Mouse (Mus musculus) frontal cortex, postnatal 25 days (tissue): ENCODE results near the gene Ypel3.

ENCODE experiments used
- DNase-seq, 2 experiments: peaks; one replicate each; pipeline ENCODE4 v3.0.0; 2022; ENCODE audit warnings: low spot score in 2 of 2

The Ypel3 gene

DNA sequence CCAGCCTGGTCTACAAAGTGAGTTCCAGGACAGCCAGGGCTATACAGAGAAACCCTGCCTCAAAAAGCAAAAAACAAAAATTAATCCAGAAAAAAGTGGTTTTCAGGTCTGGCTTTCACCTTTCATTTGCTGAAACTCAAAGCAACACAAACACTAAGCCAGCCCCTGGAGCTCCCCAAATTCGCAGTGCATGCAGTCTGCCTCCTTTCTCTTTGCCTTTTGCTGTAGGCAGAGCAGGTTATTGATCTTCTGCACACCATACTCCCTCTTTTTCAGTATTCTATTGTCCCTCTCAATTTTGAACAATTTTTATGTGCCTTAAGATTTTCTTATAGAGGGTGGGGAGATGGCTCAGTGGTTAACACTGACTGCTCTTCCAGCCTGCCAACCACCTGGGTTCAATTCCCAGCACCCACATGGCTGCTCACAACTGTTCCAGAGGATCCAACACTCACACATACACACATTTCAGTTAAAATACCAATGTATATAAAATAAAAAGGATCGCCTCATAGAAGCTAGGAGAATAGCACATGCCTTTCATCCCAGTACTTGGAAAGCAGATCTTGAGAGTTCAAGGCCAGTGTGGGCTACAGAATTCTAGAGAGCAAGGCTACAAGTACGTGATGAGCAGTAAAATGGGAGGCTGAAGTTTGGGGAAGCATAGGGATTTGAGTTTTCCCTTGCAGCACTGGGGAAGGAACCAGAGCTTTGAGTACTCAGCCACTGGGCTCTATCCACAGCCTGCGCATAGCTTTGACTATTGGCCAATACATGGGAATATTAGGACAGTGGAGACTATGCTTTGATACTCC, 16.9 kb downstream of the Ypel3 start:
- DNase-seq = no peak

DNA sequence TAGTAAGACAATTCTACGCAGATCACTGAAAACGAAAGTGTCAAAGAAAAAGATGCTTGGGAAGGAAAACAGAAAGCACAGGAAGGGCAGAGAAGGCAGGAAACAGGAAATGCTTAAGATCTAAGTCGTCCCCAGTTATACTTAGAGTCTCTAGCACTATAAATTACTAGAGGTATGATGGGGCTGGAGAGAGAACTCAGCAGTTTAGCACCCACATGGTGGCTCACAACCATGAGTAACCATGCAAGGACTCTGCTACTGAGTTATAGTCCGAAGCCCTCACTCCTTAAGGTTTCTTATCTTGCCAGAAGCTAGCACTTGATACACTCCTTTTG, 17.5 kb downstream of the Ypel3 start:
- no peak for DNase-seq

DNA sequence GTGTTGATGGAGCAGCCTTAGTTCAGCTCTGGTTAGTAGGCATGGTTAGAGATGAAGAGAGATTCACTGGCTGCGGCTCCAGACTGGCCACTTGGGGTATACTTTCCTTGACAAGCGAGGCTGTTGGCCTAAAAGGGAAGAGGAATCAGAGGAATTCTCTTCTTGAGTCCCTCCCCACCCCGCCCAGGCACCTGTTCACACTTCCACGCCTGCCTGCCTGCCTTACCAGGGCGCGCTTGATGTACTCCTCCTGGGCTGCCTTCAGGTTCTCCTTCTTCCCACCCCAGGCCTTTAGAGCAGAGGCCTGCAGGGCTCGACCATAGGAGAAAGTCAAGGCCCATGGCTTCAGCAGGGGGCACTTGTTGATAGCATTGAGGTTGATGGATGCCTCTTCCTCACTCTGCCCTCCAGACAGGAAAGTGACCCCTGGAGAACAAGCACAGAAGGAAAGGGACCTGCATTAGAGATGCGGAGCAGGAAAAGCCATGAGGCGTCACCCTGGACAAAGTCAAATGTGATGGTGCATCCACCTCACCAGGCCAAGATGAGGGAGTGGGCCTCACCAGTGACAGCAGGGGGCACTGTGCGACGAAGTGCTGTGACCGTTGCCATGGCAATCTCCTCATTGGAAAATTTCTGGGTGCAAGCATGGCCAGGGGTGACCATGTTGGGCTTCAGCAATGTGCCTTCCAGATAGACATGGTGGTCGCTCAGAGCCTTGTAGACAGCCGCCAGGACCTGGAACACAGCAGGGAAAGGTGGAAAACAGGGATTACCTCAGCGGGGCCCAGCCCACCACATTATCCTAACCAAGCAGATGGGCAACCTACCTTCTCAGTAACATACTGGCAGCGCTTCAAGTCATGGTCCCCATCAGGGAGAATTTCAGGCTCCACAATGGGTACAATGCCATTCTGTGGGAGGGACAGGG, 18.9 kb downstream of the Ypel3 start:
- no peak for DNase-seq

DNA sequence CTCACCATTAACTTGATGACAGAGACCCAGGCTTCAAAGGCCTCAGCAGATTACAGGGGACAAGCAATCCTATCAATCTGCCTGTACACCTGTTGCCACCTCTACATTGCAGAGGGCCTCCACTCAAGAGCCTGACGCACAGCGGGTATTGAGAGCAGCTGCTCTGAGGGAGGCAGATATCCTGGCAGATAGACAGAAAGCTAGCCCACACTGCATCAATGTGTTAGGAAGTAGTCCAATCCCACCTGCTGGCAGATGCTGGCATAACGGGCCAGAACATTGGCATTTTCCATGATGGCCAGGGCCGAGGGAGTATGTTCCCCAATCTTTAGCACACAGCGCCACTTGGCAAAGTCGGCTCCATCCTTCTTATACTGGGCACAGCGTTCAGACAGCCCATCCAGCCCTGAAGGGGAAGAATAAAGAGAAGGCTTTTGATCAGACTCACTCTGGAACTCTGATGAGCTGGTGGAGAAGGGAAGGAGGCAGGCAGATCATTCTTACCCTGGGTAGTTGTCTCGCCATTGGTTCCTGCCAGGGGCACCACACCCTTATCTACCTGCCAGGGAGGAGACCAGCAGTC, 19.7 kb downstream of the Ypel3 start:
- DNase-seq = no peak

DNA sequence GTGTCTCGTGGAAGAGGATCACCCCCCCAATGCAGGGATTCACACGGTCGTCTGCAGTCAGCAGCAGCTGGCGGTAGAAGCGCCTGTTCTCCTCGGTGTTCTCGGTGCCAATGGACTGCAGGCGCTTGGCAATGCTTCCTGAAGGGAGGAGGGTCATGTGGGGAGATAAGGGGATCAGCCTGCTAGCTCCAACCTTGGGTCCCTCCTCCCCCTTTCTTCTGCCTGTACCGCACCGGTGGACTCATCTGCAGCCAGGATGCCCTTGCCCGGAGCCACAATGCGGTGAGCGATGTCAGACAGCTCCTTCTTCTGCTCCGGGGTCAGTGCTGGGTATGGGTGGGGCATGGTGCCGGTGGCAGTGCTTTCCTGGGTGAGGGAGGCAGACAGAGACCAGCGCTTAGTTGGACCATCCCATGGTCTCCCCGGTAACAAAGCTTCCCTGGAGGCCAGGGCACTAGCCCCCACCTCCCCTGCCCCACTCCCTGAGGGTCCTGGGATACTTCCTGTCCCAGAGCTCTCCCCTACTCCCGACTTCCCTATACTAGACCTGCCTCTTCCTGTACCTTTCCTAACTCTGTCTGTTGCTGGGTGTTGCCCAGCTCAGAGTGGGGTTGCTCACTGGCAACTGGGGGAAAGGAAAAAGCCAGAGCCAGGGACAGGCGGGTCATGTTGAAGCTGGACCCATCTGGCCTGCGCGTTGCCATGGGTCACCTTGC, 20.8 kb downstream of the Ypel3 start, which contains the start of gene Fam57b:
Gene Fam57b, plus strand, starts transcription at position 258 of the 716 bp plus-strand sequence.
- no peak for DNase-seq

DNA sequence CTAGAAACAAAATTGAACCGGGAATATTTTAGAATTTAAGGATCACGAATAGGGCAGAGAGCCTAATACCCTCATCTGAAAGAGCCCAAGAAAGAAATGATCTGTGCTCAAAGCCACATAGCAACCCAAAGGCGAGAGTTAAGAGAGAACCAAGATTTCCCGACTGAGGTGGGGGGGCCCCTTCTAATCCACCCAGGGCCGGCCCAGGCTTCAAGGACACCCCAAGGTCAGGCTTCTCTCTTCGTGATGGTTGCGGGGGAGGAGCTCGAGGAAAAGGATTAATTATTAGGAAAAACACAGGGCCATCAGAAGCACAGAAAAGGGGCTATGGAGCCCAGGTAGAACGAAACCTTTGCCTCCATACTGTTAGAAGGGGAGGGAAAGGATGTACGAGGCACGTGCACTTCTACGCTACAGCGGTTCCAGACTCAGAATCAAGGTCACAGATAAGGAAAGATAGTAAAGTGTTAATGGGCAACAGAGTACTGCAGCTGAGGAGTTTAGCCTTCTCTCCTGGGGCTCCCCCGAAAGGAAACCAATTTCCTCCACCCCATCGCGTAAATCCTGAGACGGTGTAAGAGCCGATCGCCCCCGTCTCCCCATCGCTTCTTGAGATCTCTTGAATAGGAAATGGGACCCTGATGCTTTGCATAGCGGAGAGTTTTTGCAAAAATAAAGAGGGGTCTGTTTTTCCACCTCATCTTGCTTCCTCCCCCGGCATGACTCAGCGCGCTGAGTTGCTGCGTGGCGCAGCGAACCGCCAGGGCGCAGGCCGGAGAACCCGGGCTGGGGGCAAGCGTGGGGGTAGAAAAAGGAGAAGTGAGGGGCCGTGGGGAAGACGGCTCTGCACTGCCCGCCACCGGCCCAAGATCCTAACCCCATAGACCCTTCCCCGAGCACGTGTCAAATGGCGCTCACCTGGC, 21.6 kb downstream of the Ypel3 start:
- no peak for DNase-seq

DNA sequence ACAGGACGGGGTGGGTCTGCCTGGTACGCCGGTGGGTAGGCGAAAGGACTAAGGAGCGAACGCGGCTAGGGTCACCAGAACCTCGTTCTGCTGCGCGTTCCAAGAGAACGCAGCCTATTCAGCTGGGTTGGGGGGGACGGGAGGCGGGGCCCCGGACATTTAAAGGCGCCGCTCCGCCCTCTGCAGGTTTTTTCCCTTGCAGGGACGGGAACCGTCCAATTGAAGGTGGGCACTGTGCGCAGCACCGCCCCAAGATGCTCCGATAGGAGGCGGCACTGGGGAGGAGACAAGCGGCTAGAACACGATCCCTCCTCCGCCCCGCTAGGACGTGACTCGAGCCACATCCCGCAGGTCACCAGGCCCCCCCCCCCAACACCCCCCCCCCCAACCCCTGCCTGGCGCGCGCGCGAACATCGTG, 22.3 kb downstream of the Ypel3 start:
- peak; percentile 91 to 96 for DNase-seq

DNA sequence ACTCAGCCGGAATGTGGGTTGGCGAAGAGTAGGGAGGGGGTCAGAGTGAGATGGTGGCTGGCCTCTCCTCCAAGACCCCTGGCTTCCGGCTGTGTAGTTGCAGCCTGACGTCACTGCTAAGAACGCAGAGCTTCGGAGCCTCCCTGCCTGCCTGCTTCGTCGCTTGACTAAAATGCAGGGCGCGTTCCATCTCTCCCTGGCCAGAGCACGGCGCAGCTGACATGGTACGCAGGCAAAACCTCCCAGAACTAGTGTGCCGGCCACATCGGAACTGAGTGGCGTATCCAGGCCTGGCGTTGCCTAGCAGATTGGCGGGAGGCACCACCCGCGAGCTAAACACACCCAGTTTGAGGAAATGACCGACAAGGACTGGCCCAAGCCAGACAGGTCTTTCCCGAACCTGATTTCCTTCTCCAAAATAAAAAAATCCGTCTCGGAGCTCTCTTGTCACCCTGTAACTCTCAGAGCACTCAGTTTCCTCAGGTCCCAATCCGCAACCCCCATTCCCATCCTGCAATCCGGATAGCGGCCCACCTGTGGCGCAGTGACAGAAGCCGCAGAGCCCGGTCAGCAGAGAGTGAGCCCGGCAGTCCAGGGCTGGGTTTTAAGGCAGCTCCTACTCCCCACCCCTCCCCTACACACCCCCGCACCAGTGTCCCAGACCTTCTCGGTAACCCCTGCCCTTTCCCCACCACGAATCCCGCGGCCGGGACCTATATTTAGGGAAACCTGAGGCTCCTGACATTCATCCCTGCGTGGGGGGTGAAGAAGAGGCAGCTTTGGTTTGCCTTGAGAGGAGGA, 22.9 kb downstream of the Ypel3 start:
- DNase-seq = peak; percentile 60 to 71

DNA sequence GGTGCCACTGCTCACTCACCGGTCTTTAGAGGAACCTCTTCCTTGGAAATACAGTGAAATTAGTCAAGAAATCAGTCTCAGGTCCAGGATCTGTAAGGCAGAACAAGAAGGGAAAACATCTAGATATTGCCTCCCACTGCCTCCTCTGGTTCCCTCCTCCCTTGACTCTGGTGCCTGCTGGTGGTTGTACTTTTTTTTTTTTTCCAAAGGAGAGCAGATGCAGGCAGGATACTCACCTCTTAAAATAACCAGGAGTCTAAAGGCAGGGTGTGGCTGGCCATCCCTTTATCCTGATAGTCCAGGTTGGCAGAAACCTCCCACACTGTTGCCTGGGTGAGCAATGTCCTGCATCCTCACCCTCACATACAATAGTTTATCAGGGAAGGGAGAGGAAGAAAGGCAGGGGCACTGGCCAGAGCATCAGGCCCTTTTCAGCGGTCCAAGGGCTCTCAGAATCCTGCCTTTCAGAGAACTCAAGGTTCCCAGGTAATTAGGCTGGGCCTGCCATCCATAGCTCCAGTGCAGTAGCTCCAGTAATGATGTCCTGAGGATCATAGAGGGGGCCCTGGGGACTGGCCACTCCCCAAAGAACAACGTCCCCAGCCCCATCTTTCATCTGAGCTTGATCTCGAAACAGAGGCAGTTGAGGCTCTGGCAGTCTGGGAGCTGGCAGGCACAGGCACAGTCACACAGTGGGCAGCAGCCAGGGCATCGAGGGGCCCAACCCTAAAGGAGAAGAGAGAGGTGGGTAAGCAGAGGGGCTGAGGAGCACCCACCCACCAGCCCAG, 23.7 kb downstream of the Ypel3 start:
- DNase-seq = no peak

DNA sequence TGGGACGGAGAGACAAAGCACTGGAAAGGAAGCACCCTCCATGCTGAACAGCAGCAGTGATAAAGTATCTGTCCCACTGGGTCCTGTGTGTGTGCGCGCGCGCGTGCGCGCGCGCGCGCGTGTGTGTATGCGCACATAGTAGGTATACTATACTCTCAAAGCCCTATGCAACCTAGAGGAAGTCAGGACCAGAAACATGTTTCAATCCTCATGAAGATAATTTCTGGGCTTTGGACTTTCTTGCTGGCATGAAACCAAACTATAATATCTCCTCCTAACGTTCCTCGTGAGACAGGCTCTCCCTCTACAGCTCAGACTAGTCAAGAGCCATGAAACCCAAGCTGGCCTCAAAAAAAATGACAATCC, 24.3 kb downstream of the Ypel3 start:
- DNase-seq = no peak

DNA sequence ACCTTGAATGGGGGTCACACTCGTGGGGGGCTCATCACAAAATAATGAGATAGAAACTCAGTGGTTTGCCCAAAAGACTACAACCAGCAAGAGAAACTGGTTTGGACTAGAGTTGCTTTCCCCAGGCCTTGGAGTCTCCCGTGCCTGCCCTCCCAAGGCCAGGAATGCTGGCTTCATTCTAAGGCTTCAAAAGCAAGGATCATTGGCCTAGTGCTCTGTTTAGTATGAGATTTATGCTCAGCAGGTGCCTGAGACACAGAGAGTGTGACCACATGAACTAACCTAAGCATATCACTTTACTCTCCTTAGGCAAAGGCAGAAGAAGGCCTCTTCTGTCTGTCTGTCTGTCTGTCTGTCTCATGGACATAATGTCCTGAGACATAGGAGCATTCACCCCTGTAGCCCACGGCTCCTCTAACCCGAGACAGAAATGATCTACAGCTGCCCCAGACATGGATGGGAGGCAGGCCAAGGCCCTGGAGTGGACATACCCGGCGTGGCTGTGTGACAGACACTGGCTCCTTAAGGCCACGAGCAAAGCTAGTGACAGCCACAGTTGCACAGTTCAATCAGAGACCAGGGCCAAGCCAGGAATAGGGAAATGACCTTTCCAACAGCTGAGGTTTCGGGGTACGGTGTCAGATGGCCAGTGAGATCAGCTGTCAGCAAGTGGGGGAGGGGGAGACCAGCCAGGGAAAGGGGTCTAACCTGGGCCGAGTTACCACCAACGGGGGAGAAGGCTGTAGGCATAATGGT, 25.6 kb downstream of the Ypel3 start:
- DNase-seq = no peak

DNA sequence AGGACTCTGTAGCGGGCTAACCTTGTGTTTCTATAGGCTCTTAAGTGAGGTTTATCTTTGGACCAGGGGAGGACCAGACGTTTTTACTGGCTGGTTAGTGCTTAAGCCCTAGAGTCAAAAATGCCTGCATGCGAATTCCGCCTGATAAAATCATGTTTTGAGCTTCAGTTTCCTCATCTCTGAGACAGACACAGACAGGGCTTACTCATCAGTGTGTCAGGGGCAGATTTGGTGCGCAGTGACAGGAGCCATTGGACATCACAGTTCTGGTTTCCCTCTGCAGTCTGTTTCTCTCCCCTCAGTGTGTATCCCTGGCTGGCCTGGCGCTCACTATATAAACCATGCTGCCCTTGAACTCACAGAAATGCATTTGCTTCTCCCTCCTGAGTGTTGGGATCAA, 26.4 kb downstream of the Ypel3 start:
- DNase-seq = no peak

DNA sequence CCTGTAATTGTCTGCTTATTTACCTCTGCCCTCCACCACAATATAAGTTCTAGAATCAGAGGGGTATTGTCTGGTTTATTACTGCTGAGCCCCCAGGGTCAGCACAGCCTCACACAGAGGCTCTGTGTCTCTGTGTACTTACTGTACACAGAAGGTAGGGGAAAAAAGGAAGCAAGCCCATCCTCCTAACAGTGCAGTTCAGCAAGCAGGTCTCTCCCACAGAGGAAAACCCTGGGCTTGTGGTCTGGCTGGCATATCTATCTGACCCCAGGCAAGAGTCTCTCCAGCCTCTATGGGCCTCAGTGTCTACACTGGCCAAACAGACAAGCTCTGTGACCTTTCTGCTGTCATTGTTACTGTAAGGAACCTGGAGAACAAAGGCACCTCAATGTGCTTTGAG, 27.0 kb downstream of the Ypel3 start:
- DNase-seq = no peak

DNA sequence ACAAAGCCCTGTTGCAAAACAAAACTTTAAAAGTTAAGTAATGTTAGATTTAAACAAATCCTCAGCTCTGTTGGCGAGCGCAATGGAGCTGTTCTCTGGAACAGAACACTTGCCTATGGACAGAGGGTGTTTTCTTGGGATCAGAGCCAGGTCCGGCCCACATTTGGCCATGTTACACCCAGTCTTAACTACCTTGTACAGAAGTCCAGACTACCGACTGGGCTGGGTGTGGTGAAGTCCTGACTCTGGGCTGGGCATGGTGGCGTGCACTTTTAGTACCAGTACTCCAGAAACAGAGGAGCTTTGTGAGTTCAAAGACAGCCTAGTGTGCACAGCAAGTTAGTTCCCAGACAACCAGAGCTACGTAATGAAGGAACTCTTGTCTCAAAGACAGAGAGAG, 30.2 kb downstream of the Ypel3 start:
- no peak for DNase-seq

DNA sequence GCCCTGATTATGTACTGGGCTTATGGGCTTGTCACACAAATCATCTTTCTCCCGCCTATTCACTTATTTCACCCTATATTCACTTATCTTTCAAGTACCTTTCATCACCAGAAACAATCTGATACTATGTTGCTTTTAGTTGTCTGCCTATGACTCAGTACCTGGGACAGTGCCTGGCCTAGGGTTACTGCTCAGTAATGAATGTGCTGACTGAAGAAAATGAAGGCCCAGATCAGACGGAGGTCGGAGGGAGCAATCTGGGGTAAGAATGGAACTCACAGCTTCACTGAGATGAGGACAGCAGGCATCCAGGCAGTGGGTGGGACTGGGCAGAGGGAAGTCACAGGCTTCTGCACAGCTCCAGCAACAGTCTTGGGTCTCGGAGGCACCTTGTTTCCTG, 30.6 kb downstream of the Ypel3 start:
- no peak for DNase-seq

DNA sequence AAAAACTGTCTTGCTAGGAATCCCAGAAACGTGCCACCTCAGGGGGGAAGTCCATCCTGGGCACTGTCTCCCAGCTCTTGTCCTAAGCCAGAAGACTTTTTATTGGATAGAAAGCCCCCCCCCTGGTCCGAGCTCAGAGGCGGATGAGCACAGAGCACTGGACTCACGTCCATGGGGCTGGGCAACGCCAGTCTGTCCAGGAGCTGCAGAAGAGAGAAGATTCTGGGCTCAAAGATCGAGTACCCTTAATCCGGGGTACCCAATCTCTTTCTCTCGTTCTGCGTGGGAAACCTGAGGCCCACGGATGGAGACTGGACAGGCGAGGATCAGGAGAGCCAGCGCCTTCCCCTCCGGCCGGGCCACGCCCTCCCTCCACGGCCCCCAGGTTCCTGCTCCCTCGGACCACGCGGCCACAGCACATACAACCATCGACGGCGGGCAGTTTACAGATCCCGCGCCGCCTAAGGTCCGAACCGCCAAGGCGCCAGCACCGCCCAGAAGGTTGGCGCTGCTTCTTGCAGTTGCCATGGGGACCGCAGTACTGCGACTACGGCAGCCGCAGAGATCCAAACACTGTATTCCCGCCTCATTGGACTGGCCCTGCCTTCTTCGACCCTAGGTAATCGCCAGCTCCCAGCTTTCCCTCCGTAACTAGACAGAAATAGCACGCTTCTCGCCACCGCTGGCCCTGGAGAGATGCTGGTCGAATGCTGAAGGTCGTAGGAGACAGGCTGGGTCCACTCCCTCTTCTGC, 32.1 kb downstream of the Ypel3 start:
- peak; percentile 83 for DNase-seq

DNA sequence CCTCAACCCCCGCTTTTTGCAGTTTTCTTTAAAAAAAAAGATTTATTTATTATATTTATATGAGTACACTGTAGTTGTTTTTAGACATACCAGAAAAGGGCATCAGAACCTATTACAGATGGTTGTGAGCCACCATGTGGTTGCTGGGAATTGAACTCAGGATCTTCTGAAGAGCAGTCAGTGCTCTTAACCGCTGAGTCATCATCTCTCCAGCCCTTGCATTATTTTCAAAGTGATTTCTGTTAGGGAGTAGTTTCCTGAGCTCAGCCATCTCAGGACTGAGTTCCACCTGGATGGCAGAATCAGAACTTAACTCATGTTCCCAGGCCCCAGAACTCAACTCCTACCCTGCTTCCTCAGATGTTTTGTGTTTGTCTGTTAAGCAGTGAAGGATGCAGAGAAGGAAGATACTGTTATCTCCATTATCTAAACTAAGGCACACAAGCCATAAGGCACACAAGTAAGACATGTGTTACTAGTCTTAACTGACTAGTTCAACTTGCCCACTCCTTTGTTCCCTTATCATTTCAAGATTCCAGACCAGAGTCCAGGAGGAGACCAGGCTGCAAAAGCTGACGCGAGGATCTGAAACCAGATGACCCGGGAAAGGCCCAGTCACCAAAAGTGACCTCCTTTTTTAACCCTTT, 33.1 kb downstream of the Ypel3 start:
- DNase-seq = no peak
